Mouse (Mus musculus): ENCODE data around the gene Prom1.

DNA sequence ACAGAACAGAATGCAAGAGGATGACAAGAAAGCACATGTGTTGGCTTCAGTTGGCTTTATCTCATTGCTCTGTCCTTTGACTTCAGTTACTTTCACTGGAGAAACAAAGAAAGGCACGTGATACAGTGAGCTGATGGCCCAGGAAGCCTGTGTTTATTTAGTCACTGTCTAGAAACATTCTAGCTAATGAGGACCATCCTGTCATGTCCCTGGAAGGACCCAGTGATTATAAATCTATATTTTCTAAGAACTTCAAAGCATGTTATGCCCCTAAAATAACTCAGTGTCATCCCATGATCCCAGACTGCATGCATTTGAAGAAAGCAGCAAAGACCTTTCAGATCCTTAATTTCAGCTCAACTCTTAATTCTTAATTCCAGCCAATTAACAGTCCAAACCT is 60.1 kb downstream of the Prom1 start:
- no peak for TF ChIP-seq CHD2 (IDR thresholded peaks at IDR 0.05; ENCODE audit: low read depth, low read length)
- no peak for TF ChIP-seq ZNF384 (IDR thresholded peaks at IDR 0.05; ENCODE audit: low read depth, low read length)
- TF ChIP-seq MAFK (IDR thresholded peaks at IDR 0.05; ENCODE audit: insufficient read depth, low read depth, low read length), result no peak
- no peak for TF ChIP-seq ZC3H11A (IDR thresholded peaks at IDR 0.05; ENCODE audit: borderline replicate concordance, low read depth, low read length)

Measured in ES-E14 (cell line).